Mouse (Mus musculus) myocyte (in vitro differentiated cells): ENCODE results near the gene Psmb3. TPM values are rescaled to one million over a fixed set of nuclear protein-coding genes. Genes with fewer than 3 reads are reported as not detected.

Source experiments
- H3K27me3 ChIP-seq: one replicate; pipeline ENCODE4 v1.6.1; 2011; ENCODE audit not compliant: control insufficient read depth, insufficient read depth, insufficient read length
- H3K36me3 ChIP-seq: one replicate; pipeline ENCODE4 v1.6.1; 2011; ENCODE audit not compliant: control insufficient read depth, insufficient read depth
- H3K4me2 ChIP-seq: one replicate; pipeline ENCODE4 v1.6.1; 2011; ENCODE audit warnings: low read depth, control low read depth
- H3K4me3 ChIP-seq: one replicate; pipeline ENCODE4 v1.5.1; 2011; ENCODE audit warnings: mild to moderate bottlenecking, control low read depth, moderate library complexity
- H3K79me2 ChIP-seq: one replicate; pipeline ENCODE4 v1.6.1; 2011; ENCODE audit not compliant: control insufficient read depth, insufficient read depth
- H3ac ChIP-seq: one replicate; pipeline ENCODE4 v1.6.1; 2011; ENCODE audit not compliant: control insufficient read depth, insufficient read length
- CEBPB ChIP-seq: IDR thresholded peaks from 2 replicates; pipeline ENCODE4 v1.6.1; 2011; ENCODE audit warnings: mild to moderate bottlenecking, moderate library complexity; ENCODE audit not compliant: poor library complexity, insufficient read depth, severe bottlenecking
- E2F4 ChIP-seq: IDR thresholded peaks from one replicate; pipeline ENCODE4 v1.6.1; 2011; ENCODE audit warnings: mild to moderate bottlenecking, control low read depth, moderate library complexity; ENCODE audit not compliant: insufficient read depth
- MAX ChIP-seq: IDR thresholded peaks from one replicate; pipeline ENCODE4 v1.6.1; 2011; ENCODE audit warnings: low read depth, mild to moderate bottlenecking, control low read depth
- MYOD1 ChIP-seq, 3 experiments: IDR thresholded peaks; one replicate each; pipeline ENCODE4 v1.6.1; 2011; ENCODE audit warnings: control low read depth in 2 of 3, low read depth in 2 of 3, mild to moderate bottlenecking in 2 of 3, moderate library complexity in 1 of 3; ENCODE audit not compliant: insufficient read length in 2 of 3, control insufficient read depth in 1 of 3
- MYOG ChIP-seq, 3 experiments: IDR thresholded peaks; one replicate each; pipeline ENCODE4 v1.6.1; 2011; ENCODE audit warnings: control low read depth in 2 of 3, low read depth in 2 of 3, mild to moderate bottlenecking in 2 of 3; ENCODE audit not compliant: insufficient read length in 2 of 3, control insufficient read depth in 1 of 3, insufficient read depth in 1 of 3
- POLR2A ChIP-seq: IDR thresholded peaks from one replicate; pipeline ENCODE4 v1.6.1; 2011; ENCODE audit warnings: low read depth, mild to moderate bottlenecking, control low read depth, moderate library complexity; ENCODE audit not compliant: insufficient read length
- POLR2AphosphoS2 ChIP-seq: IDR thresholded peaks from one replicate; pipeline ENCODE4 v1.6.1; 2011; ENCODE audit warnings: low read depth, control low read depth; ENCODE audit not compliant: insufficient read length
- REST ChIP-seq: IDR thresholded peaks from one replicate; pipeline ENCODE4 v1.6.1; 2011; ENCODE audit warnings: mild to moderate bottlenecking, control low read depth, moderate library complexity; ENCODE audit not compliant: insufficient read depth, insufficient read length
- SRF ChIP-seq: IDR thresholded peaks from one replicate; pipeline ENCODE4 v1.6.1; 2011; ENCODE audit warnings: low read depth; ENCODE audit not compliant: control insufficient read depth, insufficient read length
- TCF12 ChIP-seq: IDR thresholded peaks from one replicate; pipeline ENCODE4 v1.6.1; 2011; ENCODE audit warnings: mild to moderate bottlenecking, control low read depth; ENCODE audit not compliant: poor library complexity, insufficient read depth, severe bottlenecking
- TCF3 ChIP-seq: IDR thresholded peaks from one replicate; pipeline ENCODE4 v1.6.1; 2011; ENCODE audit warnings: low read depth, control low read depth; ENCODE audit not compliant: insufficient read length
- USF1 ChIP-seq: IDR thresholded peaks from one replicate; pipeline ENCODE4 v1.6.1; 2011; ENCODE audit warnings: low read depth, mild to moderate bottlenecking, control low read depth, moderate library complexity
- polyA plus RNA-seq: library from polyadenylated mRNA; unstranded; fragments of >200 nt; fragmentation: generic; extraction: Trizol; gene quantifications from one replicate; pipeline ENCODE4 v1.2.1, GENCODE M21; 2012; ENCODE audit warnings: missing spikeins

The Psmb3 gene
- polyA plus RNA-seq, 1 experiment = 694 TPM

GRCm38 (mm10) chr11:97713896-97714295, 10.7 kb downstream of the Psmb3 start:
- TF ChIP-seq POLR2AphosphoS2 (peak; percentile 35), SRF (no peak)
- peaks cover 28% of the 10 kb centered on the region for H3K36me3 ChIP-seq
- no peak overlapping the region for H3K4me2 ChIP-seq
- H3ac ChIP-seq = no peak overlapping the region
- H3K79me2 ChIP-seq = no peaks in the 10 kb centered on the region
- H3K27me3 ChIP-seq = no peaks in the 10 kb centered on the region
- no peak overlapping the region for H3K4me3 ChIP-seq

- H3ac ChIP-seq = no peak overlapping the region
- peaks cover 31% of the 10 kb centered on the region for H3K36me3 ChIP-seq
- peak overlapping the region; percentile 13 for H3K4me2 ChIP-seq
- H3K27me3 ChIP-seq = no peaks in the 10 kb centered on the region
- no peak for TF ChIP-seq MAX
- no peak for TF ChIP-seq SRF
- TF ChIP-seq TCF12 = no peak
- no peak for TF ChIP-seq TCF3
- TF ChIP-seq USF1 = no peak
- no peak for TF ChIP-seq POLR2AphosphoS2
- TF ChIP-seq MYOD1 (IDR thresholded peaks at IDR 0.05; ENCODE audit: control insufficient read depth in 1 of 3, insufficient read length in 2 of 3, low read depth in 2 of 3) = no peak
- TF ChIP-seq POLR2A = no peak
- no peak for TF ChIP-seq MYOG (IDR thresholded peaks at IDR 0.05; ENCODE audit: control insufficient read depth in 1 of 3, insufficient read depth in 1 of 3, insufficient read length in 2 of 3, low read depth in 2 of 3)
- H3K4me3 ChIP-seq = no peak overlapping the region
- H3K79me2 ChIP-seq = no peaks in the 10 kb centered on the region
Observed at GRCm38 (mm10) chr11:97714356-97714755, 11.2 kb downstream of the Psmb3 start.

- H3ac ChIP-seq = no peak overlapping the region
- peak; percentile 13 to 79 (median 16) for TF ChIP-seq MYOG (IDR thresholded peaks at IDR 0.05; ENCODE audit: control insufficient read depth in 1 of 3, insufficient read depth in 1 of 3, insufficient read length in 2 of 3, low read depth in 2 of 3)
- no peak for TF ChIP-seq POLR2A
- no peak for TF ChIP-seq TCF3
- no peak for TF ChIP-seq SRF
- TF ChIP-seq TCF12 = no peak
- TF ChIP-seq CEBPB = peak; percentile 98
- TF ChIP-seq USF1 = no peak
- TF ChIP-seq MAX = no peak
- TF ChIP-seq REST = no peak
- TF ChIP-seq MYOD1 (IDR thresholded peaks at IDR 0.05; ENCODE audit: control insufficient read depth in 1 of 3, insufficient read length in 2 of 3, low read depth in 2 of 3) = peak in 2 of 3 experiments; percentile 40 to 86
- TF ChIP-seq POLR2AphosphoS2 = peak; percentile 63
- TF ChIP-seq E2F4 = no peak
- peak overlapping the region; percentile 13 for H3K4me2 ChIP-seq
- H3K36me3 ChIP-seq = peaks cover 34% of the 10 kb centered on the region
- H3K4me3 ChIP-seq = no peak overlapping the region
- no peaks in the 10 kb centered on the region for H3K79me2 ChIP-seq
- H3K27me3 ChIP-seq = no peaks in the 10 kb centered on the region
Observed at GRCm38 (mm10) chr11:97714784-97715760, 11.9 kb downstream of the Psmb3 start.

- Histone ChIP-seq H3K36me3 (peaks cover 37% of the 10 kb centered on the region), H3K79me2 (no peaks in the 10 kb centered on the region)
- TF ChIP-seq SRF (no peak), TCF3 (no peak), POLR2AphosphoS2 (no peak), MYOG (IDR thresholded peaks at IDR 0.05; ENCODE audit: control insufficient read depth in 1 of 3, insufficient read depth in 1 of 3, insufficient read length in 2 of 3, low read depth in 2 of 3) (peak in 2 of 3 experiments; percentile 1 to 24), MYOD1 (IDR thresholded peaks at IDR 0.05; ENCODE audit: control insufficient read depth in 1 of 3, insufficient read length in 2 of 3, low read depth in 2 of 3) (peak in 1 of 3 experiments; percentile 23)
Observed at GRCm38 (mm10) chr11:97716021-97716420, 12.8 kb downstream of the Psmb3 start.

More at GRCm38 (mm10) chr11:97716021-97716420, 12.8 kb downstream of the Psmb3 start:
- no peaks in the 10 kb centered on the region for H3K27me3 ChIP-seq
- no peak overlapping the region for H3K4me2 ChIP-seq
- H3K4me3 ChIP-seq = no peak overlapping the region
- no peak overlapping the region for H3ac ChIP-seq
